Mouse (Mus musculus) erythroblast, embryonic 14.5 days (primary cell): ENCODE measurements around the gene Efr3b.

Source experiments
- GATA1 ChIP-seq: IDR thresholded peaks from 2 replicates; pipeline ENCODE4 v1.6.1; 2012; ENCODE audit warnings: low read length, inconsistent platforms, mixed read lengths
- TAL1 ChIP-seq: IDR thresholded peaks from 3 replicates; pipeline ENCODE4 v1.6.1; 2012; ENCODE audit warnings: low read length, inconsistent platforms, mixed read lengths

- TF ChIP-seq TAL1 (no peak), GATA1 (no peak)
Measured at GRCm38 (mm10) chr12:4042411-4042810, 3.7 kb upstream of the Efr3b start.
